Mouse (Mus musculus) brain, embryonic 14.5 days (tissue): ENCODE results near the gene Eif5a. TPM values are rescaled to one million over a fixed set of nuclear protein-coding genes. Genes with fewer than 3 reads are reported as not detected.
"Not testable (repeated sequence)": the region's sequence is repeated elsewhere in the genome, so short reads cannot be mapped to it uniquely, and the experiment has no call there.

Experiments
- DNase-seq: peaks from one replicate; pipeline ENCODE4 v3.0.0-alpha.2; 2011; ENCODE audit warnings: low read depth
- CTCF ChIP-seq: fragments of 200-500 bp; IDR thresholded peaks from 2 replicates; pipeline ENCODE4 v1.5.1; 2012; ENCODE audit warnings: inconsistent platforms, mild to moderate bottlenecking, moderate library complexity, borderline replicate concordance; ENCODE audit not compliant: insufficient read depth, insufficient read length; ENCODE audit errors: extremely low read depth
- POLR2A ChIP-seq: fragments of 200-500 bp; IDR thresholded peaks from 2 replicates; pipeline ENCODE4 v1.6.1; 2012; ENCODE audit warnings: mild to moderate bottlenecking, inconsistent platforms, borderline replicate concordance; ENCODE audit not compliant: poor library complexity, insufficient read depth, insufficient read length, severe bottlenecking; ENCODE audit errors: extremely low read depth
- polyA plus RNA-seq: library from polyadenylated mRNA; depleted of rRNA; stranded (reverse); fragments of >200 nt; gene quantifications from 2 replicates; pipeline ENCODE4 v1.2.3, GENCODE M21; 2012

The Eif5a gene
- polyA plus RNA-seq, 1 experiment, result 727 TPM

GRCm38 (mm10) chr11:69917379-69917948, 4.3 kb downstream of the Eif5a start:
- no peak for DNase-seq
- TF ChIP-seq POLR2A, result no peak
- TF ChIP-seq CTCF, result no peak

GRCm38 (mm10) chr11:69916652-69917378, 4.9 kb downstream of the Eif5a start:
- not testable (repeated sequence) for DNase-seq

- TF ChIP-seq CTCF (no peak), POLR2A (no peak)
- no peak for DNase-seq
These were observed 5.8 kb downstream of the Eif5a start for GRCm38 (mm10) chr11:69915667-69916627.

GRCm38 (mm10) chr11:69914917-69915430, 6.8 kb downstream of the Eif5a start:
- DNase-seq, result no peak
- TF ChIP-seq POLR2A (no peak), CTCF (no peak)

- DNase-seq, result no peak
- TF ChIP-seq POLR2A, result no peak
- TF ChIP-seq CTCF, result no peak
These were observed 7.4 kb downstream of the Eif5a start for GRCm38 (mm10) chr11:69914372-69914764.

- DNase-seq, result peak; percentile 99
- TF ChIP-seq CTCF (no peak), POLR2A (peak; percentile 49; the same call in 1 of the 2 replicates)
These were observed 8.0 kb downstream of the Eif5a start, which contains the start of gene Gps2 for GRCm38 (mm10) chr11:69913554-69914371. TSS of gene Gps2 (plus strand) at chr11:69913888.

GRCm38 (mm10) chr11:69912716-69913530, 8.8 kb downstream of the Eif5a start:
- TF ChIP-seq POLR2A (no peak), CTCF (no peak)

GRCm38 (mm10) chr11:69911701-69912100, 10.1 kb downstream of the Eif5a start:
- no peak for TF ChIP-seq POLR2A
- TF ChIP-seq CTCF, result no peak
- no peak for DNase-seq

More at GRCm38 (mm10) chr11:69912716-69913530, 8.8 kb downstream of the Eif5a start:
- no peak for DNase-seq

- TF ChIP-seq POLR2A (no peak), CTCF (no peak)
- no peak for DNase-seq
These were observed 10.8 kb downstream of the Eif5a start for GRCm38 (mm10) chr11:69910781-69911560.
